Comparison of ENCODE assay signal across 20 mouse cellular contexts in the genomic region with DNA sequence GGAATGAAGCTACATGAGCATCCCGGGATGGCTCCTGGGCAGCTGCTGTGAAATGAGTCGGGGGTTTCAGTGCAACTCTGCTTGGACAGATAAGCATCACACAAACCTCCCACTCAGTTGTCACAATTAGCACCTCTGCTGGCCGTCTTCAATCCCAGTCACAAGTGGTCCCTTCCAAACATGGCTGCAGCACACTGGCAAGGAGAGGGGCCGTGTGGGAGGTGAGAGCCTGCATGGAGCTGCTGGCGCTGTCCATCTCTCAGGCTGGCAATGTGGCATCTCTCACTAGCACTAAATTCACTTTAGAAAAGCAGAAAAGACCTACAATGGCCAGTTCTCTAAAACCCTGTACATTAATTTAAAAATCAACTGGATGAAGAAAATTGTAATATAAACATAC.
A peak's percentile ranks its signal among the peaks of the same experiment; 100 is the strongest.
DNase-seq lines count a peak whose midpoint lies in the region; ATAC-seq lines count a peak whose summit lies in the region.
"Had no signal": no experiment of that assay in that cellular context is flagged by ENCODE, and none has a peak within 500 bp of the region (broad histone marks: within the 10 kb centered on the region; RNA-seq: fewer than 3 reads in every experiment).

No protein-coding gene starts in this region.

- intact Hi-C loops in left cerebral cortex, postnatal 14 days (cut with DNase I) = no loop called here

- DNase-seq in frontal cortex, postnatal 36 days (ENCODE audit: low spot score in 2 of 2) = no peak
- peak; percentile 46 to 65 for DNase-seq in left cerebral cortex, adult 18-20 months (ENCODE audit: low spot score in 2 of 2)
- no peak for DNase-seq in left cerebral cortex, postnatal 14 days (ENCODE audit: low spot score in 2 of 2)
- DNase-seq in brain, adult 2 months (ENCODE audit: low read depth, low spot score) = peak; percentile 51
- no peak for DNase-seq in urinary bladder, postnatal 14 days (ENCODE audit: low spot score)
- DNase-seq: adrenal gland, postnatal 10 days; adrenal gland, postnatal 36 days; B cell, adult 2 months; cerebellum, adult 18-20 months; cerebellum, adult 9-11 months; forebrain, postnatal 0 days; gastrocnemius, postnatal 10 days; gastrocnemius, postnatal 36 days; heart, postnatal 10 days; heart, postnatal 36 days had no signal

- peak; percentile 90 for ATAC-seq in frontal cortex, adult (ENCODE audit: low TSS enrichment)
- ATAC-seq: forebrain, embryonic 14.5 days; forebrain, postnatal 0 days; hindbrain, embryonic 16.5 days; intestine, embryonic 15.5 days; Patski had no signal

Comparison
In these comparisons a context has a peak if more than half of its experiments do, and no peak if none do; other contexts are left out.
1. DNase-seq: peak in left cerebral cortex, adult 18-20 months (2 of 2) and brain, adult 2 months (single experiment); none in frontal cortex, postnatal 36 days (0 of 2), left cerebral cortex, postnatal 14 days (0 of 2) and urinary bladder, postnatal 14 days (single experiment).